Mouse (Mus musculus): Measurements from ENCODE around the gene Acbd5. TPM values are rescaled to one million over a fixed set of nuclear protein-coding genes. Genes with fewer than 3 reads are reported as not detected.

Acbd5 gene
- total and polyA plus RNA-seq, 3 experiments: 10.9 to 15.2 (median 13.9) TPM

DNA sequence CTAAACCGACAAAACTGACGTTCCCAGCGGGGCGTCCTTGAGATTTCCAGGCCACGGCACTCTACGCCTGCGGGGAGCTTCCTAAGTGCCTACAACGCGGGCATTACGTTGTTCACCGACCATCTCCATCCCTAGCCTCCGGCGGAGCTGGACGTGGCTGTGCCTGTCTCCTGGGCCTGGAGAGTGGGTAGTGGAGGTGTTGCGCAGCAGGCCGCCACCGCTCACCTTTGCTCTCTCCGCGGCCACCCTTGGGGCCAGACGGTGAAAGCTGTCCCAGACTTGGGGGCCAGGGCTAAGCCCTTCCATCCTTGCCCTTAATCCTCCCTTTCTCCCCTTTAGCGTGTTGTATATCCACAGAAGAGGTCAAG, 387 bp downstream of the Acbd5 start:
- H3K4me1 ChIP-seq (ENCODE audit: control insufficient read depth in 1 of 2, insufficient read depth in 2 of 2): peaks cover 3 to 8% of the 10 kb centered on the region in 2 experiments; a peak in 3 of 4 replicates
- dilution Hi-C loops (cut with MboI; ENCODE audit: extremely low pct_ligation_motif_present, extremely low pct_unique_long_range_greater_than_20kb, low sequenced_read_pairs) (no loop called here), in situ Hi-C loops (cut with MboI; ENCODE audit: low pct_ligation_motif_present, low pct_unique_long_range_greater_than_20kb, low sequenced_read_pairs) (no loop called here)
- H3K4me2 ChIP-seq (ENCODE audit: insufficient read depth, low read depth, poor library complexity, severe bottlenecking): peak overlapping the region; percentile 66; the same call in 1 of the 2 replicates
- H3K9me3 ChIP-seq (replicated peaks; ENCODE audit: low read length): no peaks in the 10 kb centered on the region
- H3K9ac ChIP-seq (ENCODE audit: insufficient read depth, low read depth): peak overlapping the region; percentile 87
- peaks cover 12% of the 10 kb centered on the region for H3K79me2 ChIP-seq (replicated peaks; ENCODE audit: control insufficient read depth, extremely low read depth, insufficient read depth, poor library complexity, severe bottlenecking)
- H3K36me3 ChIP-seq (replicated peaks in 1 of 2; ENCODE audit: control insufficient read depth in 1 of 2, insufficient read depth in 1 of 2, low read length in 1 of 2): peaks cover 3 to 10% of the 10 kb centered on the region in 2 experiments
- H3K4me3 ChIP-seq (replicated peaks in 1 of 3; ENCODE audit: low read depth in 2 of 3, low read length in 2 of 3, poor library complexity in 1 of 3): peak overlapping the region; percentile 81 to 92 (median 86)
- TF ChIP-seq PAX5 (IDR thresholded peaks at IDR 0.05; ENCODE audit: low read length) (no peak), NELFE (IDR thresholded peaks at IDR 0.05; ENCODE audit: low read depth, low read length) (no peak), POLR2A (IDR thresholded peaks at IDR 0.05; ENCODE audit: low read depth, low read length) (no peak), GABPA (IDR thresholded peaks at IDR 0.05; ENCODE audit: insufficient replicate concordance, low read depth, low read length) (no peak), MAFK (IDR thresholded peaks at IDR 0.05; ENCODE audit: insufficient replicate concordance, low read length) (no peak), SIN3A (IDR thresholded peaks at IDR 0.05; ENCODE audit: low read length) (0 out of 2 replicates have a peak, but pooled peaks have one; percentile 27), EP300 (IDR thresholded peaks at IDR 0.05; ENCODE audit: low read length) (peak; percentile 15; the same call in 1 of the 2 replicates), USF1 (IDR thresholded peaks at IDR 0.05; ENCODE audit: low read depth, low read length) (no peak), POLR2AphosphoS2 (IDR thresholded peaks at IDR 0.05; ENCODE audit: low read depth, low read length) (no peak)
- H3K27ac ChIP-seq (ENCODE audit: insufficient read depth, low read depth): peak overlapping the region; percentile 90
- no peaks in the 10 kb centered on the region for H3K27me3 ChIP-seq (replicated peaks)
- DNase-seq (ENCODE audit: extremely low read depth): no peak

DNA sequence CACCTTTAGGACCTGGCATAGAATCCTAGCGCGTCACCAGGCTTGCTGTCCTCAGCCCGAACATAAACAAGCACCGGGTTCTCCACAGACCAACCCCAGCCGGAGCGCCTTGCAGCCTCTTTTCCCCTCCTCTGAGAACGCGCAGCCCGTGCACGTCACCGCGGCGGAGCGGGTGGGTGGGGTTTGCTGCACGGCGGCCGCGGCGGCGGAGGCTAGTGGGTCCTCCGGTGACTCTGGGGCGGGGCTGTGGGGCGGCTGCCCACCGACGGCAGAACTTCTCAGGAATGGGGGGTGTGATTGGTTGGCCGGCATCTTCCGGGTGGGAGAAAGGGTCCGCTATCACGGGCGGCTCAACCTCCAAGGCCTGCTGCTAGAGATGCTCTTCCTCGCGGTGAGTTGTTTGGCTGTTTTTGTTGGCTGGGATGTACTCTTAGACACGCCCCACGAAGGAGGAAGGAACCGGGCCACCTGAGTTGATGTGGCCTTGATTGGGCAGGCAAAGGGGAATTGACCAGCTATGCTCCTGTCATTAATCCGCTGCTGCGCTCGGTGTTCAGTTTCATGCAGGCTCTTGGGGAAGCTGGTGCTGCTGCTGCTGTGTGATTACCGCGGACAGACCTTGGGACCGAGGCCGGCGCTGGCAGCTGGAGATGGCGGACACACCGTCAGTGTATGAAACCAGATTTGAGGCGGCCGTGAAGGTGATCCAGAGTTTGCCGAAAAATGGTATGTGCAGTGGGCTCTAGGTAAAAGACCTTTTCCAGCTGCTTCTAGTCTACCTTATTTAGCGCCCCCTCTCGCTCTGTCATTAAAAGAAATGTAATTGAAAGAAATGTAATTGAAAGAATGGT, 1.2 kb downstream of the Acbd5 start:
- H3K27ac ChIP-seq (ENCODE audit: insufficient read depth, low read depth): peak overlapping the region; percentile 90
- dilution Hi-C loops (cut with MboI; ENCODE audit: extremely low pct_ligation_motif_present, extremely low pct_unique_long_range_greater_than_20kb, low sequenced_read_pairs): no loop called here
- H3K4me2 ChIP-seq (ENCODE audit: insufficient read depth, low read depth, poor library complexity, severe bottlenecking): peak overlapping the region; percentile 66; the same call in 1 of the 2 replicates
- H3K9me3 ChIP-seq (replicated peaks; ENCODE audit: low read length): no peaks in the 10 kb centered on the region
- peak; percentile 86 for DNase-seq (ENCODE audit: extremely low read depth)
- in situ Hi-C loops (cut with MboI; ENCODE audit: low pct_ligation_motif_present, low pct_unique_long_range_greater_than_20kb, low sequenced_read_pairs): no loop called here
- H3K27me3 ChIP-seq (replicated peaks): no peaks in the 10 kb centered on the region
- H3K79me2 ChIP-seq (replicated peaks; ENCODE audit: control insufficient read depth, extremely low read depth, insufficient read depth, poor library complexity, severe bottlenecking): peaks cover 14% of the 10 kb centered on the region
- H3K4me1 ChIP-seq (ENCODE audit: control insufficient read depth in 1 of 2, insufficient read depth in 2 of 2): peaks cover 3 to 8% of the 10 kb centered on the region in 2 experiments; a peak in 3 of 4 replicates
- H3K4me3 ChIP-seq (replicated peaks in 1 of 3; ENCODE audit: low read depth in 2 of 3, low read length in 2 of 3, poor library complexity in 1 of 3): peak overlapping the region; percentile 81 to 92 (median 86)
- H3K36me3 ChIP-seq (replicated peaks in 1 of 2; ENCODE audit: control insufficient read depth in 1 of 2, insufficient read depth in 1 of 2, low read length in 1 of 2): peaks cover 10 to 17% of the 10 kb centered on the region in 2 experiments
- peak overlapping the region; percentile 87 for H3K9ac ChIP-seq (ENCODE audit: insufficient read depth, low read depth)
- TF ChIP-seq JUND (conservative IDR thresholded peaks at IDR 0.05; ENCODE audit: low read depth, low read length): no peak
- peak; percentile 58; the same call in 1 of the 2 replicates for TF ChIP-seq CHD1 (IDR thresholded peaks at IDR 0.05; ENCODE audit: low read depth, low read length)
- TF ChIP-seq RCOR1 (conservative IDR thresholded peaks at IDR 0.05; ENCODE audit: low read depth, low read length): 0 out of 2 replicates have a peak, but pooled peaks have one; percentile 25
- 0 out of 2 replicates have a peak, but pooled peaks have one; percentile 17 for TF ChIP-seq ETS1 (conservative IDR thresholded peaks at IDR 0.05; ENCODE audit: low read depth, low read length)
- peak; percentile 36; the same call in 1 of the 2 replicates for TF ChIP-seq CHD2 (IDR thresholded peaks at IDR 0.05; ENCODE audit: low read length)
- TF ChIP-seq MEF2A (IDR thresholded peaks at IDR 0.05; ENCODE audit: borderline replicate concordance, low read depth, low read length): 0 out of 2 replicates have a peak, but pooled peaks have one; percentile 5
- TF ChIP-seq NRF1 (IDR thresholded peaks at IDR 0.05; ENCODE audit: low read depth, low read length): peak; percentile 30; the same call in 1 of the 2 replicates
- peak; percentile 75; the same call in 1 of the 2 replicates for TF ChIP-seq POLR2A (IDR thresholded peaks at IDR 0.05; ENCODE audit: low read depth, low read length)
- peak; percentile 52; the same call in 1 of the 2 replicates for TF ChIP-seq MAZ (IDR thresholded peaks at IDR 0.05; ENCODE audit: low read depth, low read length)
- peak in 1 of 2 experiments; percentile 45; a peak in 2 of 4 replicates for TF ChIP-seq CTCF (conservative IDR thresholded peaks at IDR 0.05 in 1 of 2, IDR thresholded peaks at IDR 0.05 in 1 of 2; ENCODE audit: low read depth in 2 of 2, low read length in 2 of 2)
- TF ChIP-seq MAX (IDR thresholded peaks at IDR 0.05; ENCODE audit: low read length): no peak
- TF ChIP-seq ELF1 (IDR thresholded peaks at IDR 0.05; ENCODE audit: low read depth, low read length): peak; percentile 84
- TF ChIP-seq BHLHE40 (IDR thresholded peaks at IDR 0.05; ENCODE audit: low read depth, low read length): 0 out of 2 replicates have a peak, but pooled peaks have one; percentile 7
- peak; percentile 2 for TF ChIP-seq IRF4 (IDR thresholded peaks at IDR 0.05; ENCODE audit: low read depth, low read length)
- TF ChIP-seq USF2 (conservative IDR thresholded peaks at IDR 0.05; ENCODE audit: low read depth, low read length): no peak
- no peak for TF ChIP-seq ZNF384 (IDR thresholded peaks at IDR 0.05; ENCODE audit: low read depth, low read length)
- TF ChIP-seq MXI1 (IDR thresholded peaks at IDR 0.05; ENCODE audit: low read depth, low read length): peak; percentile 62
- TF ChIP-seq KAT2A (IDR thresholded peaks at IDR 0.05; ENCODE audit: insufficient replicate concordance, low read length): no peak
- peak; percentile 44; the same call in 1 of the 2 replicates for TF ChIP-seq TCF12 (IDR thresholded peaks at IDR 0.05; ENCODE audit: low read depth, low read length)
- peak; percentile 65 for TF ChIP-seq NELFE (IDR thresholded peaks at IDR 0.05; ENCODE audit: low read depth, low read length)
- peak; percentile 91 for TF ChIP-seq SIN3A (IDR thresholded peaks at IDR 0.05; ENCODE audit: low read length)
- no peak for TF ChIP-seq ZC3H11A (IDR thresholded peaks at IDR 0.05; ENCODE audit: low read depth, low read length)
- TF ChIP-seq HCFC1 (IDR thresholded peaks at IDR 0.05; ENCODE audit: low read depth, low read length): peak; percentile 44; the same call in 1 of the 2 replicates
- peak; percentile 32; the same call in 1 of the 2 replicates for TF ChIP-seq ZMIZ1 (IDR thresholded peaks at IDR 0.05; ENCODE audit: low read depth, low read length)

All from CH12.LX (cell line).